ENCODE assay signal across 8 mouse cellular contexts in the genomic region with DNA sequence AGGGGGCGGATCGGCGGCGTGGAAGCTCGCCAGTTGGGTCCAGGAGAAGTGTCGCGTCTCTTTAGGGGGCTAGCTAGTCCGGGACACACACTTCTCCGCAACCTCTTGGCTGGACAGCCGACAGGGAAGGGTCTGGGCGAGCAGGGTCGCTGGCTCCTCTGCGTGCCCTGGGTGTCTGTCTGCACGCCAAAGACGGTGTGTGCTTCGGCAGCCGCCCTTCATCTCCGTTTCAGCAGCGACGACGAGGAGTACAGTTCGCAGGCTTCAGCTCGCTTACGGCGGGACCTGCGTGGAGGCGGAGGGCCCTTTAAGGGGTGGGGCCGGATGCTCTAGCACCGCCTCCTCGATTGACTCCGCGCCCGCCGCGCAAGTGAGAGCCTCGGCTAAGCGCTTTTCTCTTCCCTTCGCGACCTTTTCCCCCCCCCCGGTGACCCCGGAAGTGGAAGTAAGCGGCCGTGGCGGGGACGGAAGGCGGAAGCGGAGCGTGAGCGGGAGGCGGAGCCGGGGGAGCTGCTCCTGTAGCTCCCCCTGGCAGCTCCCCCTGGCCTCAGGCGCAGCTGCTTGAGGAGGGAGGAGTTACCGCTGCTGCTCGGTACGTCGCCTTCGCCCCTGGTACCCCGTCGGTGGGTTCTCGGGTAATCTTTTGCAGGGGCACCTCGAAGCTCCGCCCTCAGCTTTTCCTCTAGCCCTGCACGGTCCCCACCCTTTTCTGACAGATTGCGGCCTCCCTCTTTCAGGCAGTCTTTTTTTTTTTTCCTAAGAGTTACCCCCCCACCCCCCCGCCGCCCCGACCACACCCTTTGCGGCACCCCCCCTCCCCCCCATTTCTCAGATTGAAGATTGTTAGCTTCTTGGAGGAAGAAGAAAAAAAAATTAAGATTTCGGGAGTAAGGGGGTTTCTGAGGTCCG. TPM values are rescaled to one million over a fixed set of nuclear protein-coding genes. Genes with fewer than 3 reads are reported as not detected.
DNase-seq lines count a peak whose midpoint lies in the region; ATAC-seq and TF ChIP-seq lines count a peak whose summit lies in the region.

No protein-coding gene starts in this region.

- H3K9me3 ChIP-seq in E14TG2a.4 (ENCODE audit: low read length), result no peaks in the 10 kb centered on the region
- H3K9me3 ChIP-seq in forebrain, embryonic 12.5 days, result no peaks in the 10 kb centered on the region
- no peaks in the 10 kb centered on the region for H3K9me3 ChIP-seq in neural tube, embryonic 15.5 days (replicated peaks)

- peak overlapping the region; percentile 100 for H3K4me3 ChIP-seq in E14TG2a.4 (replicated peaks; ENCODE audit: low read length)
- H3K4me3 ChIP-seq in forebrain, embryonic 12.5 days (replicated peaks), result peak overlapping the region; percentile 69
- peak overlapping the region; percentile 86 for H3K4me3 ChIP-seq in neural tube, embryonic 15.5 days (replicated peaks)

- intact Hi-C loops in heart, postnatal 10 days (cut with DNase I), result loop anchor here (2.0 kb wide), 1 partner anchor 27 kb away; no protein-coding TSS in a partner anchor

- no peak for TF ChIP-seq CTCF in E14TG2a.4 (conservative IDR thresholded peaks at IDR 0.05; ENCODE audit: low read length)

- peaks cover 22% of the 10 kb centered on the region for H3K27me3 ChIP-seq in E14TG2a.4 (ENCODE audit: insufficient read depth, low read length)
- H3K27me3 ChIP-seq in forebrain, embryonic 12.5 days, result no peaks in the 10 kb centered on the region
- H3K27me3 ChIP-seq in neural tube, embryonic 15.5 days (replicated peaks), result no peaks in the 10 kb centered on the region

- H3K36me3 ChIP-seq in E14TG2a.4 (ENCODE audit: insufficient read depth, low read length), result peaks cover 52% of the 10 kb centered on the region
- peaks cover 43% of the 10 kb centered on the region for H3K36me3 ChIP-seq in forebrain, embryonic 12.5 days (replicated peaks)
- H3K36me3 ChIP-seq in neural tube, embryonic 15.5 days, result peaks cover 12% of the 10 kb centered on the region; the same call in 1 of the 2 replicates

- peak; percentile 91 for ATAC-seq in forebrain, embryonic 12.5 days (ENCODE audit: low FRiP score)
- peak; percentile 94 for ATAC-seq in neural tube, embryonic 15.5 days (ENCODE audit: low FRiP score)

- peak overlapping the region; percentile 74 for H3K9ac ChIP-seq in forebrain, embryonic 12.5 days
- peak overlapping the region; percentile 91 for H3K9ac ChIP-seq in neural tube, embryonic 15.5 days (replicated peaks)

- DNase-seq in c-Kit-positive CD71-positive TER-119-positive erythroid progenitor cells, embryonic 14.5 days (ENCODE audit: low spot score), result peak; percentile 96
- DNase-seq in heart, postnatal 10 days, result peak; percentile 97 to 98
- peak; percentile 97 for DNase-seq in large intestine, adult 2 months (ENCODE audit: low read depth, low spot score)
- peak; percentile 97 for DNase-seq in lung, adult 18-20 months
- peak; percentile 94 for DNase-seq in testis, postnatal 14 days (ENCODE audit: low spot score)

- peak overlapping the region; percentile 70 for H3K4me2 ChIP-seq in forebrain, embryonic 12.5 days
- H3K4me2 ChIP-seq in neural tube, embryonic 15.5 days, result peak overlapping the region; percentile 67

- H3K4me1 ChIP-seq in E14TG2a.4 (replicated peaks; ENCODE audit: low read depth, low read length), result peaks cover 59% of the 10 kb centered on the region
- H3K4me1 ChIP-seq in forebrain, embryonic 12.5 days, result peaks cover 56% of the 10 kb centered on the region
- peaks cover 66% of the 10 kb centered on the region for H3K4me1 ChIP-seq in neural tube, embryonic 15.5 days

- WGBS in forebrain, embryonic 12.5 days, result under 1% methylated on average over 68 of the region's 70 CpGs
- under 1% methylated on average over 70 of the region's 70 CpGs for WGBS in large intestine, adult 2 months
- WGBS in neural tube, embryonic 15.5 days, result under 1% methylated on average over 69 of the region's 70 CpGs

- peak overlapping the region; percentile 97 for H3K27ac ChIP-seq in forebrain, embryonic 12.5 days
- H3K27ac ChIP-seq in neural tube, embryonic 15.5 days (replicated peaks), result peak overlapping the region; percentile 98

RNA-seq across cellular contexts. Expression of a gene that starts 1.2 kb away (rescaled TPM):
- polyA plus RNA-seq in forebrain, embryonic 12.5 days (2016; fragmentation: Nextera tagmentation; extraction: Ambion mirVana), result 18.4 and 21.3 TPM in 2 replicates
- total RNA-seq in heart, postnatal 10 days (2021), result 10 to 100 TPM; 12.7 to 13.3 TPM
- polyA plus RNA-seq in large intestine, adult 2 months (2012; rRNA removed), result 8.6 and 9.2 TPM in 2 replicates
- polyA plus RNA-seq in neural tube, embryonic 15.5 days (2015; fragmentation: Nextera tagmentation; extraction: Ambion mirVana), result 14.4 and 16.6 TPM in 2 replicates

RNA-seq across cellular contexts. Expression of a gene that starts 1.5 kb away (rescaled TPM):
- polyA plus RNA-seq in forebrain, embryonic 12.5 days (2016; fragmentation: Nextera tagmentation; extraction: Ambion mirVana), result 55.0 and 58.9 TPM in 2 replicates
- total RNA-seq in heart, postnatal 10 days (2021), result 10 to 100 TPM; 49.1 to 52.0 TPM
- polyA plus RNA-seq in large intestine, adult 2 months (2012; rRNA removed), result 17.7 and 18.7 TPM in 2 replicates
- 50.6 TPM in 2 replicates for polyA plus RNA-seq in neural tube, embryonic 15.5 days (2015; fragmentation: Nextera tagmentation; extraction: Ambion mirVana)

RNA-seq across cellular contexts. Expression of a gene that starts 11.8 kb away (rescaled TPM):
- 251 and 256 TPM in 2 replicates for polyA plus RNA-seq in forebrain, embryonic 12.5 days (2016; fragmentation: Nextera tagmentation; extraction: Ambion mirVana)
- total RNA-seq in heart, postnatal 10 days (2021), result 10 to 100 TPM; 47.2 to 52.6 TPM
- 6.2 and 6.4 TPM in 2 replicates for polyA plus RNA-seq in large intestine, adult 2 months (2012; rRNA removed)
- polyA plus RNA-seq in neural tube, embryonic 15.5 days (2015; fragmentation: Nextera tagmentation; extraction: Ambion mirVana), result 147 and 153 TPM in 2 replicates

RNA-seq across cellular contexts. Expression of a gene that starts 14.6 kb away (rescaled TPM):
- 0.40 and 0.60 TPM in 2 replicates for polyA plus RNA-seq in forebrain, embryonic 12.5 days (2016; fragmentation: Nextera tagmentation; extraction: Ambion mirVana)
- 1 to 10 TPM; 3.4 to 5.4 TPM for total RNA-seq in heart, postnatal 10 days (2021)
- polyA plus RNA-seq in large intestine, adult 2 months (2012; rRNA removed), result 2.9 and 3.1 TPM in 2 replicates
- polyA plus RNA-seq in neural tube, embryonic 15.5 days (2015; fragmentation: Nextera tagmentation; extraction: Ambion mirVana), result 0.56 and 0.88 TPM in 2 replicates

RNA-seq across cellular contexts. Expression of a gene that starts 16.1 kb away (rescaled TPM):
- 47.4 and 53.0 TPM in 2 replicates for polyA plus RNA-seq in forebrain, embryonic 12.5 days (2016; fragmentation: Nextera tagmentation; extraction: Ambion mirVana)
- 1 to 10 TPM; 6.5 to 9.8 TPM for total RNA-seq in heart, postnatal 10 days (2021)
- polyA plus RNA-seq in large intestine, adult 2 months (2012; rRNA removed), result 135 and 144 TPM in 2 replicates
- polyA plus RNA-seq in neural tube, embryonic 15.5 days (2015; fragmentation: Nextera tagmentation; extraction: Ambion mirVana), result 23.5 and 34.2 TPM in 2 replicates

Comparison
In these comparisons a context has a peak if more than half of its experiments do, and no peak if none do; other contexts are left out.
1. Peak in every context shown above with its lines: DNase-seq, ATAC-seq, H3K4me3 ChIP-seq and H3K27ac ChIP-seq.
2. RNA of a gene that starts 11.8 kb away (polyA plus RNA-seq): 251 to 256 TPM in forebrain, embryonic 12.5 days and 147 to 153 TPM in neural tube, embryonic 15.5 days; 6.2 to 6.4 TPM in large intestine, adult 2 months; every median in the first group is over 10 times any median in the second.